Mouse (Mus musculus) embryo, embryonic 10.5 days (tissue): ENCODE data around the gene Ipo9.
A peak's percentile ranks its signal among the peaks of the same experiment; 100 is the strongest.

Experiments
- DNase-seq: peaks from one replicate; pipeline ENCODE4 v3.0.0-alpha.2; 2015; ENCODE audit warnings: low spot score

Gene Ipo9

DNA sequence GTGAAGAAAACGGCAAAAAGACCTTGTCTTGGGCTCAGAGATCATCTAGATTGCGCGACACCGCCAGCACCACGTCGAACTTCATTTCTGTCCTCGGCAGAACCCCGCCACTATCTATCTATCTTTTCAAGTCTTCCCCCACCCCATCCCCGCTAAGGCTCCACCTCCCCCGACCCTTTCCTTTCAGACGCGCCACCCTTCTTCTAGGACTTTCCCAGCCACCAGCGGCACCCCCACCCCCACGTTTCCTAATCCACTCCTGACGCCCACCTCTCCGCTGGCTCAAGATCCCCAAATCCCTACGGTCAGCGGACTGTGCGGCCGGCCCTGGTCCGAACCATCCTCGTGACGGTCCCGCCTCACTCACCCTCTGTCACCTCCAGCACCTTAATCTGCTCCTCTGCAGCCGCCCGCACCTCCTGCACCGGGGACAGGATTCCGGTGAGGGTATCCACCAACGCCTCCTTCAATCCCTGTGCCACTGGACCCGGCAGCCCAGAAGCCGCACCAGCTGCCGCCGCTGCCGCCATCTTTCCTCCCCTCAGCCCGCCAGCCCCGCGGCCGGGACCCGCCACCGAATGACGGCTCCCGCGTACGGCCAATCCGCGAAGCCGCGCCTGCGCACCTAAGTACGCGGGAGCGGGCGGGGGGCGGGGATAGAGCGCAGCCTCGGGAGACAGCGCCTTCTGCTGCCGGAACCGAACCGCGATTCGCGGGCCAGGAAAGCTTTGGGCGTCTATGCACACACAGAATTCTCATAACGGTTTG, at the start of gene Ipo9:
Gene Ipo9 (minus strand): TSS at position 599 of the 768 bp plus-strand sequence.
- DNase-seq, result peak; percentile 94

DNA sequence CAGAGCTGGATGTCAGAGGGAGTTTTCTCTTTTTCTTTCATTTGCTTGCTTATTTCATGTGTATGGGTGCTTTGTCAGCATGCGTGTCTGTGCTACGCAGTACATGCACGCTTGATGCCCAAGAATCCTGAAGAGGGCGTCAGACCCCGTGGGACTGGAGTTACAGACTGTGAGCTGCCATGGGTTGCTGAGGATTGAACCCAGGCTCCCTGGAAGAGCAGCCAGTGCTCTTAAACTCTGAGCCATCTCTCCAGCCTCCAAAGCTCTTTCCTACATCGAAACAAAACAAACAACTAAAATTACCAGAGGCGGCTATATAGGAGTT, 45.2 kb upstream of the Ipo9 start:
- DNase-seq, result no peak

DNA sequence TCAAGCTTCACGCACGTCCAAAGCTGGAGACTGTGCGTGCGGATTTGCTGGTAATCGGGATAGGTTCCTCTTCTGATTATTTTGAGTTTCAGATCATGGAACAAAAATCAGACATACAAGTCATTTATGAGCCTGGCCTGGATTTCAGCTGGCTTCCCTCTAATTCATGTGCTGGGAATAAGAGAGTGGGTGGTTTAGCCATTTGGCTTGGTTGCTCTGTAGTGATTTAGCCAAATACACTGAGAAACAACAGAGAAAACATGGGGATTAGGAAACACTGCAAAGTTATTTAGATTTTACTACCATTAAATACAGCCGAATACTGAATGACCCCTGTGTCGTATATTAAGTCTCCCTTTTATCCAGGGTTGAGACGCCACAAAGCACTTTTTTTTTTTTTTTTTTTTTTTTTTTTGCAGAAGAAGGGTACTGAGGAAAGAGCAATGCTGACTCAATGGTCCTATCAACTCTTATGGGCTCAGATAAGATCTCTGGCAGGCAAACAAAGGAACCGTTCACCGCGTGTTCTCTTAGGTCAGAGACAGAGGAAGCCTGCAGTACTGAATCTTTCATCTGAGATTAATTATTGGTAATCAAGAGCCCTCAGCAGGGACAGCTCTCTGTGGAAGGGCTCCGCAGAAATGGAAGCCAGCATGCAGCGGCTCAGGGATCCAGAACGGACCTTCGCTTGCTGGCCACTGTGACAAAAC, 44.7 kb upstream of the Ipo9 start:
- DNase-seq, result no peak

DNA sequence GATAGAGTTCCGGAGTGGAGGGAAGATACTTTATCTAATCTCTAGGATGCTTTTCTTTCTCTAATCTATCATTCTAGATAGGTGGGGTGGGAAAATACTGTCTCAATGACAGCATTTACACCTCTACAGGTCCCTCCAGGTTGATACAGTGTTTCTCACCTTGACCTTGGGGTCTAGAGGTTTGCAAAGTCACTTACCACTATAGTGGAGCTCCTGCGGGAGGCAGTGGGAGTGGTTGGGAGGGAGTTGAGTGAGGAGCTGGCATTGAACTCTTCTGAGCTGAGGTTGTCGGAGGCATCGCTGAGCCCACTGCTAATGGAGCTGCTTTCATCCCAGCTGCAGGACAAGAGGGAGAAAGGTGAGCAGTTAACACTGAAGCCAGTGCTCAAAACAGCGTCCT, 42.2 kb upstream of the Ipo9 start:
- no peak for DNase-seq

DNA sequence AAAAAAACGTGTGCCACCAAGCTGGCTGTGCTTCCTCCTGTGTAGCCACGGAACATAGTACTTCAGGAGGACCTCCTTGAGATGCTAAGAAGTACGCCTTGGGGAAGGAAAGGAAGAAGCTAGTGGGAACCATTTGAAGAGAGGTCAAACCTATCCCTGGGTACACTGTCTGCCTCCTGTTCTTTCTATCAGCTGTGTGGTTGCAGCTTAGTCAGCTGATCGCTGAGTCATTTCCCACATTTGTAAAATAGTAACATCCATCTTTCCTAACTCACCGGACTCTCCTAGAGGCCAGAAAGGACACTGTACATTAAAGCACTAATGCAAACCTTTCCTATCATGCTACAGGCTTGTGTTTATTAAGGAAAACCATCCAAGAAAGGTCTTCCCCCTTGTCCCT, 41.4 kb upstream of the Ipo9 start:
- no peak for DNase-seq

DNA sequence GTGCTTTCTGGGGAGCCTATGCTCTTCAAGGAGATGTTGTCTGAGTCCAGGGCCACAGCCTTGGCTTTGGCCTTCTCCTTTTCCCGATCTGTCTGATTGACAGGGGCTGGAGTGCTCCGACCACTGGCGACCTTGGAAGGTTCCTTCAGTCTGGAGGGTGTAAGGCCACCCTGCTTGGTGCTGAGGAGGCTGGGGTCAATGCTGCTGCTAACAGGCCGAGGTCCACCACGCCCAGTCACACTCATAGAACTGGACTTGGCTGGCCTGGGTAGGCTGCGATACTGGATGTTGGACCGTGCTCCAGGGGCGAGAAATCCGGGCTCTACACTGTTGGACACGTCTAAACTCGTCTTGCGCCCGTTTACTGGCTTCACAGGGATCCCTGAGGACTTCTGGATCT, 40.2 kb upstream of the Ipo9 start:
- DNase-seq, result no peak

DNA sequence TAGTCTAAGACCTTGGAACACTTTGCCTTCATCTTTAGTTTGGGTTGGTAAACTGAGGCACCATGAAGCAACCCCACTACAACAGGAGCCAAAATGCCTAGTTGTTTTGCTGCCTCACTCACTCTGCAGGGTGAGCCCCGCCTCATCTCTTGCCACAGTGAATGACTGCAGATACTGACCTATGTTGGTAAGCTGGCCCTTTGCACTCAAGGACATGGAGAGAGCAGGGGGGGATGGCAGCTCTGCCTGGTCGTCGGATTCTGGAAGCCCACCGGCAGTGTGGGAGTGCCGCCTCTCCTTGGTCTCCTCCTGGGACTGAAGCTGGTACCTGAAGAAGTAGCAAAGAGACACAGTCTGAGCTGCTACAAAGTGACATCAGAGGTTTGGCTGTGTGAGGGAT, 37.2 kb upstream of the Ipo9 start:
- DNase-seq, result no peak

DNA sequence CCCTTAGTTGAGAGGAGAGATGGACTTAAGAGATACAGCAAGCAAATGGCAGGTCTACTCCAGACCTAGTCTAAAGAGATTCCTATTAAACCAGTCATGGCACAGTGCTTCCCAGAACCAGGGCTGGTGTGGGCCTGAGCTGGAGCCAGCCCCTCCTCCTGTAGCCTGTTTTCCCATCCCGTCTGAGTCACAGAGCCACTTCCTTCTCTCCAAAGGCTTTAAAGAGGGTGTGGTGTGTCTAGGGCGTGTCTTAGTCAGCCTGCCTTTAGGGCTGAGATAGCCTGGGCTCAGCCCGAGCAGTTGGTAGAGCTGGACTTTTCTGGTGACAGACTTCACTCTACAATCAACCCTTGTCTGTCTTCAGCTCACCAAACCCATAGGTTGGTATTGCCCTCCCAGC, 36.6 kb upstream of the Ipo9 start:
- no peak for DNase-seq

DNA sequence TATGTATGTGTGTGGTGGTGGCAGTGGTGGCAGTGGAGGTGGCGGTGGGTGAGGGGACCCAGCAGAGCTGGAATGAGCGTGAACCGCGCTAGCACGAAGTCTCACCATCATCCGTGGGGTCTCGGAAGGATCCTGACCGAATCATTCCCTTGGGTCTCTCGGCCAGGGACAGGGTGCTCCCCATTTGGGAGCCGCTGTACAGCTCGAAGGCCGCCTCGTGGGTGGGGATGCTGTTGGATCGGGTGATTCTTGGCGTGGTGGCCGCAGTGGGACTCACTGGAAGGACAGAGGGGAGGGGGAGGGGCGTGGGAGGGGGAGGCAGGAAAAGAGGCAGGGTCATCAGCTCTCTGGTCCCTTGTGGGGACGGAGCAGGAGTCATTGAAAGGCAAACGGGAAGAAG, 35.4 kb upstream of the Ipo9 start:
- DNase-seq, result no peak

DNA sequence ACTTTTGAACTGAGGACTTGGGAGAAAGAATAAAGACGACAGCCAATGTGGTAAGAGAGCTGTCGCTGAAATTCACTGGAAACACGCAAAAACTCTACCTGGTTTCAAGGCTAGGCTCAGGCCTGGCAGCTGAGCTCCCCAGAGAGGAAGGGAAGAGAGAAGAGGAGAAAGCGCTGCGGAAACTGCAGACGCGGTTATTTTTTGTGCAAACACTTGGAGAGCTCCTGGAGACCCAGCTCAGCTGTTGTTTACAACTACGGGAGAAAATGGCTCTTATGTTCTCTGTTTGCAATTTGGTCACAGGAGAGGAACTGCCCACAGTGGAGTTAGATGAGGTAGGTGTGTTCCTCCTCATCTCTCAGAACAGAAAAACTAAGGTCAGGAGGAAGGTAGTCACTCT, 32.4 kb upstream of the Ipo9 start:
- no peak for DNase-seq

DNA sequence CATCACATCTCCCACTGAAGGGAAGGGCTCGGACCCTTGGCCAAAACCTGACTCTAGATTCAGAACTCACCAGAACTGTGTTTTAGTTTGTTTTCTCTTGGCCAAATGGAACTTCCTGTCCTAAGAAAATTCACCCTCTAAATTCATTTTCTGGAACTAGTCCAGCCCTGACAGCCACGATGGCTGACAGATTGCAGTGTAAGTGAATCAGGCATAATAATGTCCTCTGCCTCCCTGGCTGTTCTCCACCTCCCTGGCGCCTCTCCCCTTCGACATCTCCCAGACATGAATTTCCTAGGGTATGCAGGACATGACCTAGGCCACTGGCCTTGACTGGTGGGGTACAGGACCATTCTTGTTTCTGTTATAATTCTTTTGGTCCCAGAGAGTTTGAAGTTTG, 32.0 kb upstream of the Ipo9 start:
- no peak for DNase-seq

DNA sequence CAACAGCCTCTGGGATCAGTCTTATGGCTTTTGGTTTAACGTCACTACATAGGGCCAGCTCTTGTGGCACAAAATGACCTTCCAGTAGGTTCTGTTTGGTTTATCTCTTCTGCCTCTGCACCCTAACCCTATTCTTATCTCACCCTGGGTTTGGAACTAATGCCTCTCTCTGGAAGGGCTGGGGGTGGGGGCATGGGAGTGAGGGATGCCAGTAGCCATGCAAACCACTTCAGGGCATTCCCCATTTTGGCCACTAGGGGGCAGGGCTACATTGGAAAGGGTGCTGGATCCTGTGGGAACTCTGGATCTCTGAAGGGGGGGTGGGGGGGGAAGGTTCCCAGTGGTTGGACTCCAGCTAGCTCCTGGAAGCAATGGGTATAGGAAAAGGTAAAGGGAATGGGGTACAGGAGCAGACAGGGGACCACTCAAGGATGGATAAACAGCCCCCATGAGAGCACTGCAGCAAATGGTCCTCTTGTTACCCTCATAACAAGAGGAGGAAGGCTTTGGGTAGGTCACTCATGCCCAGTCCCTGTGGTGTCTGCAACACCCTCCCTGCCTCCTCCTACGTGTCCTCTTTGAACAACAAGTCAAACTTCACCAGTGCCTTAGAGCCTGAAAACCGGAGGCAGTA, 30.9 kb upstream of the Ipo9 start:
- peak; percentile 84 for DNase-seq

DNA sequence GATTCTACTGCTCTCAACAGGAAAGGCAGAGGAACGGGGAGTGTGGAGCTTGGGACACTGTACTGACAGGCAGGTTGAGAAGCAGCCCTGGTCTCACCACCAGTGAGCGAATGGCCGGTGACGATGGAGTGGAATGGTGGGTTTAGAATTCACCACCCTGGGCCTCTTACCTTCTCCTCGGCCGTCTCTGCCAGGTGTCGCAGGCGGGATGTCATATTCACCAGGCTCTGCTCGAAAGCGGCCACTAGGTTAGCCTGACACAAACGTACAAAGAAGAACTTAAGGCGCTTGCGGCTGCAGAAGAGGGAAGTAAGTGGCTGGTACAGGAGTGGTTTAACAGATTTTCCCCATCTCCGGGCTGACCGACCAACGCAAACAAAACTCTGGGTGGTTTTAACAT, 30.2 kb upstream of the Ipo9 start:
- DNase-seq, result no peak

DNA sequence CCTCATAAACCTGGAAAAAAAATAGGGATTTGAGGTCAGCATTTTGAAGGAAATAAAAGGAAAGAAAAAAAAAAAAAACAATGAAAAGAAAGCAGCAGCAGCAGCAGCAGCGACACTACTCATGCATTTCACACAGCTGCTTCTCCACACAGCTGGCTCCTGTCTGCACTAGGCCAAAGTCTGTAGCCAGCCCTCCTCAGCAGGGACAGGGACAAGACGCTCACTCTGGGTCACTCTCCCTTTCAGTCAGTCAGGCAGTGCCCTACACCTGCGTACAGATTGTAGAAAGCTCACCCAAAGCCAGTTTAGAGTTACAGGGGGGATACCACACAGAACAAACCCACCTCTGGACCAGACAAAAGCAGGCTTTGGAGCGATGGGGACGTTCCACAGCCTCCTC, 27.6 kb upstream of the Ipo9 start:
- DNase-seq, result no peak

DNA sequence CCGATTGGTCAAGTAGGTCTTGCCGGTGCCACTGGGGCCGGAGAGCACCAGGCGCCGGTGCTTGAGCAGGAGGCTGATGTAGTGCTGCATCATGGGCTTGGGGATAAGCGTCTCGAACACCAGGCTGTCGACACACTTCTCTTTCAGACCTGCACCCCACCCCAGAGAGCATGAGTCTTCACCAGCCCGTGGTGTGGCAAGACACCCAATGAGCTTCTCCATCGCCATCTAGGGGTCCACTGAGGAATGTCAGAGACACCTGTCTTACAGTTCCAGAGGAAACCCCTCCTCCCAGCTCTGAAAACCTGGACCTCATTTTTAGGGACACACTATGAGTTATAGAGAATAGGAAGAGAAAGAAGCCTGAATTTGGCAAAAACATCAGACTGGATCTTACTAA, 22.0 kb upstream of the Ipo9 start:
- DNase-seq, result peak; percentile 63

DNA sequence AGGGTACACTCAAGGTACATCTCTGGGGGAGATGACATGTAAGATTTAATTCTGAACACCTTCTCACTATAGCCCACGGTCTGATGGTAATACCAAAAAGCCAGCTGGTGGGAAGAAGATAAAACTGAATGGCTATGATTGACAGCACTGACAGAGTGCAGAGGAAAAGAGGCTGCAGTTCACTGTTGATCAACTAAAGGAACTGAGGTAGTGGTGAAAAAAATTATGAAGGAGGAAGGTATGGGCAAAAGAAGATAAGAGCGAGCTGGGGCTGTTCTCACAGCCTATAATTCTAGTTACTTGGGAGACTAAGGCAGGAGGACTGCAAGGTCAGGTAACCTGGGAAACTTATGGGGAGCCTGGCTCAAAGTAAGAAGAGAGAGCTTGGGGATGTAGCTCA, 21.1 kb upstream of the Ipo9 start:
- DNase-seq, result no peak

DNA sequence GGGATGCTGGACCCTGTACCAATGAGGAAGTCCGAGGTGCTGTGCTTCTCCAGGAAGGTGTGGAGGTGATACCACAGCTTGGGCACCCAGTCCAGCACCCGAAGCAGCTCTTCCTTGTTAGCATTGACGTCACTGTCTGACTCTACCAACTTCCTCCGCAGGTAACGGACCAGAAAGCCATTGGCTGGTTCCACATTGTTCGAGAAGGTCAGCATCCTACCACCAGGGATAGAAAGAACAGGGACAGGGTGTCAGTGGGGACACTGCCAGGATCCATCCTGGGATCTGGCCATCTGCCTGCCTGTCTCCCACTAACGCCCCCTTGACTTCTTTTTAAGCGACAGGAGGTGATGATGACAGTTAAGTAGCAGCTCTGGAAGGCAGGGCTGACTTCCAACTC, 19.6 kb upstream of the Ipo9 start:
- no peak for DNase-seq

DNA sequence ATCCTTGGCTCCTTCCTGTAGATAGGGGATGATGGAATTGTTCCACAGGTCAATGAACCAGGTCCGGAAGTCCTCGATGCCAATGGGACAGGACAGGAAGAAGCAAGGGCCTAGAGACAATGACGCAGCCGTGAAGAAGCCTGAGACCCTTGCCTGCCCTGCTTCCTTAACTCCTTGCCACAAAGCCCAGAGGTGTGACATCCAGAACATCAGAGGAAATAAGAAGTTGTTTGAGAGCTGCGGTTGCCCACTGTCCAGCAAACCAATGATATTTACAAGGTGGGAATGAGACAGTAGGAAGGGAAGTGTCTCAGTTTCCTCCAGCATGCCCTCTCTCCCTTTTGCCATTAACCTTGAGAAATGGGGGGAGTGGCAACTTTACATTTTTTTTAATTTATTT, 18.6 kb upstream of the Ipo9 start:
- no peak for DNase-seq

DNA sequence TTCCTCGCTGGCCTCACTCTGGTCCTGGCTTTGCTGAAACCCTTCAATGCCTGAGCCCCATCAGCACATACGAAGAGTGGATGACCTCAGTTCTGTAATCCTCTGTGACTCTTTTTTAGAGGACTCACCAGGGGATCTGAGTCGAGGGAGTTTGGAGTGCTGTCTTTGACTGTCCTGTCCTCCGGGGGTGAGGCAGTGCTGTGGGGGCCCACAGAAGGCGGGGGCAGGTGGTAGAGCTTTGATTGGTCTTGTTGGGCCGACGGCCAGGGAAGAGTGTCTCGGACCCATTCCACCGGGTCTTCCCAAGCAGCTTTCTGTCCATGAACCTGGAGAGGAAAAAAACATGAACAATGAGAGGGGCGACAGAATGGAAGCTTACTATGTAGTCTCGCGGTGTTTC, 13.2 kb upstream of the Ipo9 start:
- DNase-seq, result no peak

DNA sequence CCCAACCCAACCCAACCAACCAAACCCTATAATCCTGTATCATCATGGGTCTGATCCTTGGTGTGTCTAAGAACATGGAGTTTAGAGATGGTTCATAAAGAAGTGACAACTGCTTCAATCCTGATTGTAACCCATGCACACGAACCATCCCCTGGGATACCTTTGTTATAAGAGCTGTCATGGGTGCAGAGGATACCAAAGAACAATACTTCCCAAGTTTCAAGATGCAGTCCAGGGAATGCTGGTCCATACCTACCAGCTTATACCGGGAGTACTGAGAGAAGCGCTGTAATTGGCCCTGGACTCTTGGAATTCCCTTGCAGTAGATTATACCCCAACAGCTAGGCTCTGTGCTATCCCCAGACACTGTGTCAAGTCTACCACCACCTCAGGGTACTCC, 11.6 kb upstream of the Ipo9 start:
- DNase-seq, result no peak

DNA sequence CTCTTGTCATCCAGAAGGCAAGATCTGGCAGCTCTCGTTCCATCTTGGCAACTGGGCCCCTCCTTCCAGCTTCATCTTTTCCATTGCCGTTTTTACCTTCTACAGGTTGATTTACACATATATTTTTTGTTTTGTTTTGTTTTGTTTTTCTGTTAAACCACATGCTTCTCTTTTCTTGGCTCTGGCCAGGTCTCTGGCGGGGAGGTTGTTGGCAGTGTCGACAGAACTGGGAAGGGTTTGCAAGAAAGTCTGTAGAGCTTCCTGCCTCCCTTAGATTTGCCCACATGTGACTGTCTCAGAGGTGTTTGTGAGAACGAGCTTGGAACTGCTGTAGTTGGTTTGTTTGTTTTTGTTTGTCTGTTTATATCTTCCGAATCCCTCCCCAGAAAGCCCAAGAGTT, 10.7 kb upstream of the Ipo9 start:
- DNase-seq, result no peak

DNA sequence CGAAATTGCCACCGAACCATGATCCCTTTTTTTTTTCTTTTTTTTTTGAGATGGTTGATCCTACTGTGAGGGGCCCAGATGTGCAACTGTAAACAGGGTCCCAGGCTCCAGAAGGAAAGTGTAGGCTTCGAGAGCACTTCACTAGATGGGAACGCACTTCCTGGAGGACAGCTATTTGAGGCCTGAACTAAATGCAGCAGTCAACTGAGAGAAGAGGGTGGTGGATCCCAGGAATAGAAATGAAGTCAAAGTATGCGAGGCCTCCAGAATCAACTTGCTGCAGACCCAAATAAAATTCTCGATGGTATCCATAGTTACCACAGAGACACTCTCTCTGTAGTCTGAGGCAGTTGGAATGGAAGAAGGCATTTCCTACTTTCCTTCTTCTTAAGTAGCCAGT, 8.5 kb upstream of the Ipo9 start:
- no peak for DNase-seq

DNA sequence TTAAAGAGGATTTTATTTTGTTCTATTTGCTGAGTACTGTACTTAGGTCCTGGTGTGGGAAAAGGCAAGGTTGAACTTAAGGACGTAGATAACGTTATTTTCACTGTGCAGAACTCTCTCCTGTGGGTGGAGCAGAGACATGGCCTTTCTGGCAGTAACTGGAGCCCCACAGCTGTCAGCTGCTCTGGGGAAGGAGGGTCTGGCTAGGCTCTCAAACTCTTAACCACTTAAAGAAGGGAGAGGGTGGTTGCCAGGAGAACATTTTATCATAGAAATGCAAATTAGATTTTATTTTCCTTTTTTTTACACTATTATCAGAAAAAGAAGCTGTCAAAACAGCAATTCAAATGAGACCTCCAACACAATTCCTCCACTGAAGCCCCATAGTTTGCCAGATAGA, 5.5 kb upstream of the Ipo9 start:
- no peak for DNase-seq

DNA sequence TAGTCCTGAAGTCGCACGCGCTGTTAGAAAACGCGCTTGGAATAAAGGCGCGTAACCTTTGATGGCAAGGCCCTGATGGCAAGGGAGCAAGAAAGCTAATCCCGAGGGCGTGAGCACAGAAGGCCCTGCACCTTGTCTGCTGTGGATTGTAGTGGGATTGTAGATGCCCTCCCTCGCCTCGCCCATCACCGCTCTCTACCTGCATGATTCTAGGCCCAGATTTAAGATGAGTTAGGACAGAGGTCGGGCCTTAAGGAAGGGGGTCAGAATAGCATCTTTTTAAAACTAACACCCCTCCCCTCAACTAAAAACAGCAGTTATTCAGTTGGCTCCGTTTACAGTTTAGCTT, 344 bp upstream of the Ipo9 start:
- no peak for DNase-seq
